Mouse (Mus musculus) intestine, embryonic 14.5 days (tissue): ENCODE measurements around the gene Agpat1. TPM values are rescaled to one million over a fixed set of nuclear protein-coding genes. Genes with fewer than 3 reads are reported as not detected.

ENCODE experiments used
- ATAC-seq: fragments of 200-750 bp; cut with Nextera tagmentation; replicated peaks from 2 replicates; pipeline ENCODE4 v1.8.0; 2017; ENCODE audit warnings: low read depth, moderate number of reproducible peaks, moderate TSS enrichment, moderate library complexity; ENCODE audit not compliant: low FRiP score, low TSS enrichment
- DNase-seq: peaks from one replicate; pipeline ENCODE4 v3.0.0-alpha.2; 2018; ENCODE audit warnings: low spot score
- H3K27ac ChIP-seq: fragments of 300-500 bp; sonication (generic); 2 replicates; pipeline ENCODE4 v1.5.1; 2014; ENCODE audit warnings: low read depth, mild to moderate bottlenecking, control low read depth
- H3K27me3 ChIP-seq: fragments of 300-500 bp; sonication (generic); replicated peaks from 2 replicates; pipeline ENCODE4 v1.6.1; 2014; ENCODE audit warnings: low read length, control low read depth; ENCODE audit not compliant: control insufficient read depth, insufficient read depth
- H3K36me3 ChIP-seq: fragments of 300-500 bp; sonication (generic); 2 replicates; pipeline ENCODE4 v1.6.1; 2014; ENCODE audit warnings: low read length, control low read depth; ENCODE audit not compliant: control insufficient read depth, insufficient read depth
- H3K4me1 ChIP-seq: fragments of 300-500 bp; sonication (generic); replicated peaks from 2 replicates; pipeline ENCODE4 v1.6.1; 2014; ENCODE audit warnings: low read length, control low read depth, mixed read lengths; ENCODE audit not compliant: control insufficient read depth, insufficient read depth
- H3K4me2 ChIP-seq: fragments of 300-500 bp; sonication (generic); 2 replicates; pipeline ENCODE4 v1.6.1; 2014; ENCODE audit warnings: low read length
- H3K4me3 ChIP-seq: fragments of 300-500 bp; sonication (generic); 2 replicates; pipeline ENCODE4 v1.5.1; 2014; ENCODE audit warnings: low read depth, low read length, control low read depth, mixed read lengths
- H3K9ac ChIP-seq: fragments of 300-500 bp; sonication (generic); 2 replicates; pipeline ENCODE4 v1.6.1; 2014; ENCODE audit warnings: mild to moderate bottlenecking, low read length
- H3K9me3 ChIP-seq: fragments of 300-500 bp; sonication (generic); 2 replicates; pipeline ENCODE4 v1.6.1; 2016; ENCODE audit warnings: low read length, control low read depth; ENCODE audit not compliant: control insufficient read depth
- WGBS: fragments of 180-500 bp; shearing (Covaris S2); extraction: QIAGEN DNeasy Blood & Tissue Kit; methylation state at CpG from one replicate; pipeline ENCODE4 v1.1.7; 2014; 5-methylcytosine and 5-hydroxymethylcytosine counted together
- polyA plus RNA-seq: library from polyadenylated mRNA; unstranded; fragments of >200 nt; fragmentation: Nextera tagmentation; extraction: Ambion mirVana; gene quantifications from 2 replicates; pipeline ENCODE4 v1.2.1, GENCODE M21; 2014

Agpat1 gene
- polyA plus RNA-seq, 1 experiment from 2014 or later = 62.3 TPM

- Histone ChIP-seq H3K4me1 (peaks cover 47% of the 10 kb centered on the region), H3K27ac (peak overlapping the region; percentile 96), H3K4me3 (peak overlapping the region; percentile 74), H3K36me3 (no peaks in the 10 kb centered on the region), H3K9me3 (no peaks in the 10 kb centered on the region), H3K27me3 (no peaks in the 10 kb centered on the region), H3K4me2 (peak overlapping the region; percentile 78), H3K9ac (peak overlapping the region; percentile 88)
- WGBS = 3% methylated on average over 19 of the region's 19 CpGs
- ATAC-seq (no peak), DNase-seq (no peak)
These were observed 16.2 kb upstream of the Agpat1 start for GRCm38 (mm10) chr17:34587814-34588213.

- Histone ChIP-seq H3K4me2 (peak overlapping the region; percentile 31; the same call in 1 of the 2 replicates), H3K9me3 (no peaks in the 10 kb centered on the region), H3K4me1 (peaks cover 48% of the 10 kb centered on the region), H3K36me3 (no peaks in the 10 kb centered on the region), H3K27ac (no peak overlapping the region), H3K9ac (no peak overlapping the region), H3K4me3 (no peak overlapping the region), H3K27me3 (no peaks in the 10 kb centered on the region)
- DNase-seq = no peak
- no peak for ATAC-seq
- 64% methylated on average over 3 of the region's 3 CpGs for whole genome bisulfite sequencing
These were observed 15.3 kb upstream of the Agpat1 start for GRCm38 (mm10) chr17:34588767-34589166.

- WGBS = 50% methylated on average over 7 of the region's 7 CpGs
- DNase-seq = no peak
- Histone ChIP-seq H3K4me3 (no peak overlapping the region), H3K4me2 (peak overlapping the region; percentile 31), H3K4me1 (peaks cover 52% of the 10 kb centered on the region), H3K27ac (peak overlapping the region; percentile 95), H3K9ac (no peak overlapping the region), H3K27me3 (no peaks in the 10 kb centered on the region), H3K9me3 (no peaks in the 10 kb centered on the region), H3K36me3 (no peaks in the 10 kb centered on the region; the same call in 1 of the 2 replicates)
- ATAC-seq = no peak
These were observed 14.9 kb upstream of the Agpat1 start for GRCm38 (mm10) chr17:34589206-34589605.

- Histone ChIP-seq H3K36me3 (peaks cover 5% of the 10 kb centered on the region), H3K4me1 (peaks cover 57% of the 10 kb centered on the region), H3K27ac (peak within 1 kb of the TSS; percentile 95), H3K9ac (no peak within 1 kb of the TSS), H3K27me3 (no peaks in the 10 kb centered on the region), H3K9me3 (no peaks in the 10 kb centered on the region), H3K4me2 (peak within 1 kb of the TSS; percentile 31), H3K4me3 (no peak within 1 kb of the TSS)
- ATAC-seq (no peak), DNase-seq (no peak)
- WGBS = 15% methylated on average over 7 of the region's 7 CpGs
These were observed 14.4 kb upstream of the Agpat1 start, which contains the start of gene Gpsm3 for GRCm38 (mm10) chr17:34589681-34590101. Gene Gpsm3 (plus strand): TSS chr17:34589806.

GRCm38 (mm10) chr17:34590154-34590987 lies 13.7 kb upstream of the Agpat1 start:
- Histone ChIP-seq H3K27me3 (no peaks in the 10 kb centered on the region), H3K27ac (peak overlapping the region; percentile 95), H3K4me1 (peaks cover 60% of the 10 kb centered on the region), H3K4me3 (no peak overlapping the region), H3K4me2 (peak overlapping the region; percentile 98), H3K9me3 (no peaks in the 10 kb centered on the region), H3K9ac (no peak overlapping the region), H3K36me3 (peaks cover 12% of the 10 kb centered on the region)
- 61% methylated on average over 15 of the region's 15 CpGs for WGBS
- no peak for ATAC-seq
- DNase-seq = no peak

- ATAC-seq = peak; percentile 10; the same call in 1 of the 2 replicates
- Histone ChIP-seq H3K9me3 (no peaks in the 10 kb centered on the region), H3K9ac (peak within 1 kb of the TSS; percentile 91), H3K36me3 (peaks cover 21% of the 10 kb centered on the region), H3K27me3 (no peaks in the 10 kb centered on the region), H3K27ac (peak within 1 kb of the TSS; percentile 95), H3K4me2 (peak within 1 kb of the TSS; percentile 98), H3K4me1 (peaks cover 54% of the 10 kb centered on the region), H3K4me3 (peak within 1 kb of the TSS; percentile 83)
- WGBS = 5% methylated on average over 21 of the region's 21 CpGs
- DNase-seq = peak; percentile 81
These were observed 12.8 kb upstream of the Agpat1 start, which contains the start of gene Pbx2 for GRCm38 (mm10) chr17:34591029-34591993. Gene Pbx2 (plus strand): TSS chr17:34591266.

- ATAC-seq = peak; percentile 24; the same call in 1 of the 2 replicates
- H3K9me3 ChIP-seq = no peaks in the 10 kb centered on the region
- H3K27ac ChIP-seq = peak overlapping the region; percentile 95
- H3K36me3 ChIP-seq = peaks cover 24% of the 10 kb centered on the region
- WGBS = 0% methylated on average over 26 of the region's 35 CpGs
- peak overlapping the region; percentile 83 for H3K4me3 ChIP-seq
- DNase-seq = peak; percentile 92
- H3K9ac ChIP-seq = peak overlapping the region; percentile 91
- peaks cover 52% of the 10 kb centered on the region for H3K4me1 ChIP-seq
- peak overlapping the region; percentile 98 for H3K4me2 ChIP-seq
- no peaks in the 10 kb centered on the region for H3K27me3 ChIP-seq
These were observed 12.1 kb upstream of the Agpat1 start for GRCm38 (mm10) chr17:34591994-34592375.
